Mouse (Mus musculus) forelimb bud, embryonic 11.5 days (tissue): Measurements from ENCODE around the gene Olfr653.

ENCODE experiments used
- DNase-seq: peaks from one replicate; pipeline ENCODE4 v3.0.0-alpha.2; 2012; ENCODE audit warnings: low read depth, low spot score

The Olfr653 gene

GRCm38 (mm10) chr7:104577014-104577413, at the start of gene Olfr653:
TSS of gene Olfr653 (plus strand) at chr7:104577314.
- DNase-seq, result no peak

- no peak for DNase-seq
These were observed 27.3 kb upstream of the Olfr653 start, which contains the start of gene Olfr651 for GRCm38 (mm10) chr7:104549833-104550232. TSS of gene Olfr651 (plus strand) at chr7:104550133.

GRCm38 (mm10) chr7:104552700-104553099, 24.4 kb upstream of the Olfr653 start:
- no peak for DNase-seq

DNA sequence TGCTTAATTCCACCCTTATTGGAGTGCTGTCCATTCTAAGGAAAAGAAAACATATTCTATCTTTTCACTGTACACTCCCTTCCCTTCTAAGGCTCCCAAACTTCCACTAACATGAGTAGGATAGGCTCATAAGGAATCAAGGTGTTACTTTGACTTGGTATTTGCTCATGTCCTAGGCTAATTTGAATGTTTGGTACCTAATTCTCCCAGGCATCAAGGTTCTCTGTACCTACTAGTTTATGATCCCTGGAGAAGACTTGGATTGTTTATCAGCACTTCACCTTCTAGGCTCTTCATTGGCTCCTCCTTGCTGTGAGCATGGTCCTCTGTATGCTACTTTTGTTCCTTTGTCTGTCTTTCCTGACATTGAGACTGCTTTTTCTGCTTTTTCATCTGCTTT, 16.5 kb upstream of the Olfr653 start, which contains the start of gene Olfr652:
Gene Olfr652 (plus strand): TSS at position 301 of the 400 bp plus-strand sequence.
- DNase-seq, result no peak

- no peak for DNase-seq
These were observed 3.7 kb downstream of the Olfr653 start for GRCm38 (mm10) chr7:104580846-104581245.

- no peak for DNase-seq
These were observed 4.3 kb downstream of the Olfr653 start for GRCm38 (mm10) chr7:104581429-104581828.

- DNase-seq, result no peak
These were observed 9.6 kb downstream of the Olfr653 start, which contains the start of gene Olfr654 for GRCm38 (mm10) chr7:104586725-104587124. TSS of gene Olfr654 (plus strand) at chr7:104587025.

DNA sequence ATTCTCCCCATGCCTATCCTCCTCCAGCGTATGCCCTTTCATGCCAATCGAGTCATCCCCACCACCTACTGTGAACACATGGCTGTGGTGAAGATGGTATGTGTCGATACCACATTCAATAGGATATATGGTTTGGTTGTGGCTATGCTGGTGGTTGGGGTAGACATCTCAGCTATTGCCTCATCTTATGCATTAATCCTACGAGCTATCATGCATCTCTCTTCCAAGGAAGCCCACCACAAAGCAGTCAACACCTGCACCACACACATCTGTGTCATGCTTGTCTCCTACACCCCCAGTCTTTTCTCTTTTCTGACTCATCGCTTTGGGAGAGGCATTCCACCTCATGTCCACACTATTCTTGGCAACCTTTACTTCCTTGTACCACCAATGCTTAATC, 11.2 kb downstream of the Olfr653 start:
- no peak for DNase-seq

DNA sequence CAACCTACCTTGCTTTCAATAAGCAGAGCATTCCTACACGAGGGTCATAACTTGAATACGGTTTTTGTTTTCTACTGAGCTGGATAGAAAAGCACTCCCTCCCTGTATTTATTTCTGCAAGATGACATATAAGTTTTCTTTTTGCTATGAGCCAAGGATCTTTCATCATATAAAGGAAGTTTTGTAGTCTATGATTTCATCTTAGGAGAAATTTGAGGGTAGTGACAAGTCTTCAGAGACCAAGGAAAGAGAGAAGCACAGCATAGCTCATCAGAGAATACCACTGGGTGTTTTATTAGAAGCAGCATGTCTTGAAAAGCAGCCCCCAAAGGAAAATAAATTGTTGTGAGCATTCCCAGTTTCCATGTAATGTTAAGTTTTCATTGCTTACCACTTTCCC, 24.6 kb downstream of the Olfr653 start, which contains the start of gene Olfr655:
Gene Olfr655 (minus strand): TSS at position 101 of the 400 bp plus-strand sequence.
- DNase-seq, result no peak

DNA sequence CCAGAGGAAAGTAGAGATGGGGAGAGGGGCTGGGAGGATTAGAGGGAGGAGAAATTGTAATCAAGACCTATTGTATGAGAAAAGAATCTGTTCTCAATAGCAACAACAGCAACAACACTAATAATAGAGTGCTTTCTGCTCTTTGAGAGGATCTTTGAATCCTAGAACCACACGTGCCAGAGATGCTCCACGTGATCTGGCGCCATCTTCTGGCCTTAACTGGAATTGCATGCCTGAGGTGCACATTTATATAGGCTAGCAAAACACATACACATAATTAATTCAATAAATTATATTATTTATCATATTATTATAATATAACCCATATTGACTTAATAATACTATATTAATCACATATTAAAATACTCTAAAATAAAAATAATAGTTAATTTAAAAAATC, 26.1 kb downstream of the Olfr653 start:
- DNase-seq, result peak; percentile 19

GRCm38 (mm10) chr7:104604727-104605126, 27.6 kb downstream of the Olfr653 start:
- DNase-seq, result no peak

DNA sequence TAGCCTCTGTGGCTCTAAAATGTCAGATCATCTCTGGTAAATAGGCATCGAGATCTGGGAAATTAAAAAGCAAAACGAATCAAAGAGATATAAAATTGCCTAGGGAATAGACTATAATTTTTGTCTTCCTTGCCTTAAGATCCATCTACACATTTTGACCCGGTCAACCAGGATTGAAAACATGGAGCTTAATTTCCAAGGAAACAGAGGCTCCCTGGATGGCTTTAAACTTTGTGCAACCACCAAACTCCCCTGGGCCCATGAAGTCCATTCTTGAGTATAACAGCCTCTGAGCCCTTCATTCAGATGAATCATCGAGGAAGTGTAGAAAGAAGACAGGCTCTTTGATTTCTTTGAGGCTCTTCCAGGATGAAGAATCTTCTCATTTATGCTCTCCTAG, 36.5 kb downstream of the Olfr653 start, which contains the start of gene Olfr656:
Gene Olfr656 (plus strand): TSS at position 301 of the 400 bp plus-strand sequence.
- DNase-seq, result no peak

- DNase-seq, result no peak
These were observed 47.4 kb downstream of the Olfr653 start, which contains the start of gene Olfr657 for GRCm38 (mm10) chr7:104624494-104624893. TSS of gene Olfr657 (plus strand) at chr7:104624794.
